Mouse (Mus musculus): ENCODE measurements around the gene Fxyd5.

Fxyd5 gene

GRCm38 (mm10) chr7:31042431-31042910, at the start of gene Fxyd5:
Fxyd5 (minus strand) TSS chr7:31042481.
- CTCF ChIA-PET, result interaction anchor here (1.5 to 1.9 kb wide), 2 partner anchors 9 to 10 kb away, joined by 4 to 6 read pairs; partner anchors contain the start of gene Fxyd7

DNA sequence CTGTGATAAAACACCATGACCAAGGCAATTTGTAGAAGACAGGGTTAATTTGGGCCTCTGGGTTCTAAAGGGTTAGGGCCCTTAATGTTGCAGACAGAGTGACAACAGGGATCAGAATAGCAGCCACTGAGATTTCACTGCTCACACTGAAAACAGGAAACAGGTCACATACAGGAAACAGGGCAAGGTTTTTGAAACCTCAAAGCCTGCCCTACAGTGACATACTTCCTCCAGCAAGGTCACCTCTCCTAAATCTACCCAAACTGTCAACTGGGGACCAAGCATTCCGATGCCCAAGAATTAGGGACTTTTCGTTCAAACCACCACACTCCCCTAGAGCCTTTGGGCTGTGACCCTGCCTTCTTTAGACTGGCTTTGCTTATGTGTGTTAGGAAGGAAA, 47.4 kb upstream of the Fxyd5 start:
- CTCF ChIA-PET, result interaction anchor here (0.7 kb wide), 1 partner anchor 268 kb away, joined by 3 read pairs; no protein-coding TSS in a partner anchor

DNA sequence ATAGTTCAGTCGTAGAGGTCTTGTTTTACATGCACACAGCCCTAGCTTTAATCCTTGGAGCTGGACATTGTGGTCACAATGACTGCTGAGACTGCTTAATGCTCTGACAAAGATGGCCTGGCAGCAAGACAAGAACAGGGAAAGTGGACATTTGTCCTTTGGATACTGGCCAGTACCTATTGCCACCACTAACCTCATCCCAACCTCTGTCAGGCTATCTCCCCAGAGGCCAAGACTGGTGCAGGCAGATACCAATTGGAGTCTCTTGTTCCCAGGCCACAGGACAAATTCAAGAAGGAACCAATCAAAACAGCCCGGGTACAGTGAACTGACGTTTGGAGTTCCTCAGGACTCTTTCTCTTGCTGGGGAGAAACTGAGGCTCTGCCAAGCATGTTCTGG, 45.9 kb upstream of the Fxyd5 start:
- CTCF ChIA-PET, result no interaction called here

GRCm38 (mm10) chr7:31087262-31087661, 45.0 kb upstream of the Fxyd5 start:
- CTCF ChIA-PET, result no interaction called here

DNA sequence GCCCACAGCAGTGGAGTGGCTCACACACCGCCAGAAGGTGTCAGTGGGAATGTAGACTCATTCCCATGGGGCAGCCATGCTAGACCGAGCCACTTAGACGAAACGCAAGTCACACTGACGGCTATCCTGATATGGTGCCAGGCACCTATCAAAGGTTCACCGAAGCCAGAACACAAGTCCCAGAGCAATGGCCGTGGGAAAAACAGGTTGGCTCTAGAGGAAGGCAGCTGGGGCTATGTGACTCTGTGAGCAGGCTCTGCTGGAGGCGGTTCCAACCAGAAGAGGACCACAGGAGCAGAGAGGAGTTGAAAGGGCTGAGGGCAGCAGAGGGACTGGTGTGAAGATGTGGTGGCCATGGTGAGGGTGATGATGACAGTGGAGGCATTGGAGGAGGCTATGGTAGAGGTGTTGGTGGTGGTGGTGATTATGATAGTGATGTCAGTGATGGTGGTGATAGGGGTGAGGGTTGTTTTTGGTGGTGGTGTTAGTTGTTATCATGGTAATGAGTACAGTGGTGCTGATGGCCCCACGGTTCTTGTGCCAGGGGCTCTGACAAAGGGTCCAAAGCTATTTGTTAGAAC, 44.0 kb upstream of the Fxyd5 start:
- CTCF ChIA-PET, result interaction anchor here (0.5 kb wide), 1 partner anchor 33 kb away, joined by 4 read pairs; no protein-coding TSS in a partner anchor

- CTCF ChIA-PET, result no interaction called here
Measured at GRCm38 (mm10) chr7:31085171-31085570, 42.9 kb upstream of the Fxyd5 start.

GRCm38 (mm10) chr7:31084140-31084539, 41.9 kb upstream of the Fxyd5 start:
- CTCF ChIA-PET, result no interaction called here

DNA sequence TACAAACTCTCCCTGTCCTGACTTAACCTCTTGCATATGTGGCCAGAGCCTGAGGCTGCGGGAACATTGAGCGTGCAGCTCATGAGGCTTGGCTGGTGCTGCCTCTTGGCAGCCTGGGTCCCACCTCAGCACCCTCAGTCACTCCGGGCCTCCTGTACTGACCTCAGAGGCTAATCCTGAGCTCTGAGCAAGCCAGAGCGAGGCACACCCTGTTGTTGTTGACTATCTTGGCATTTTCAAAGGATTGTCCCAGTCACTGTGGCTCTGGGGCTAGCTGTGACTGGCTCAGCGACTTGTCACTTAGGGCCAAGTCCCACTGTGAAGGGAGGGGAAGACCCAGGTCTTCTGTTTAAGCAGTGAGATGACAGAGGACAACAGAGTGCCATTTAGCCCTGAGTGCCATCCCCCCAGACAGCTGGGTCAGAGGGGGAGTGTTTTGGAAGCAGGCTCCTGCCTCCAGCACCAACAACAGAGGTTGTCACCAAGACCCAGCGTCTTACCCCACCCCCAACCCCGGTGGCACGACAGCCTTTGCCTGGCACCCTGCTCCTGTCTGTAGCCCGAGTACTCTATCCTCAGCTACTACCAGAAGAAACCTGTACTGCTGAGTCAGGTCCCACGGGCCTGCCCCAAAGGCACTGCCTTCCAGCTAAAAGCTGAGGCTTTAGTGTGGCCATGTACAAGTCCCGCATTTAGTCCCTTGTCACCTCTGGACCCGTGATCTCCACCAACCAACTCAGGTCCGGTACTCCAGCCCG, 40.7 kb upstream of the Fxyd5 start:
- CTCF ChIA-PET, result interaction anchor here (0.6 kb wide), 1 partner anchor 15 kb away, joined by 3 read pairs; no protein-coding TSS in a partner anchor

DNA sequence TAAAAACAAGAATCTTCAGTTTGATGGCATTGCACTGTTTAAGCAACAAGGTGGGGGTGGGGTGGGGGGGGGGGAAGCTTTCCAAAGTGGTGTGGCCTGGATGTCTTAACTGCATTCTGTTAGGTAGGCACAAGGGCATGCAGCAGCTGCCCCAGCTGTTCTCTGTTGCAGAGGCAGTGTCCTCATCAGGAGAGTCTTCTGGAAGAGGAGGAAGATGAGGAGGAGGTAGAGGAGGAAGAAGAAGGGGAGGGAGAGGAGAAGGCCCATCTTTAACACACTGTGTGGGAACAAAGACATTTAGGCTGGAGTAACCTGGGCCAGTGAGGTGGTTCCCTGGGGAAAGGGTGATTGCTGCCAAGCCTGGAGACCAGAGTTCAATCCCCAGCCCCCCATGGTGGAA, 39.8 kb upstream of the Fxyd5 start:
- CTCF ChIA-PET, result no interaction called here

DNA sequence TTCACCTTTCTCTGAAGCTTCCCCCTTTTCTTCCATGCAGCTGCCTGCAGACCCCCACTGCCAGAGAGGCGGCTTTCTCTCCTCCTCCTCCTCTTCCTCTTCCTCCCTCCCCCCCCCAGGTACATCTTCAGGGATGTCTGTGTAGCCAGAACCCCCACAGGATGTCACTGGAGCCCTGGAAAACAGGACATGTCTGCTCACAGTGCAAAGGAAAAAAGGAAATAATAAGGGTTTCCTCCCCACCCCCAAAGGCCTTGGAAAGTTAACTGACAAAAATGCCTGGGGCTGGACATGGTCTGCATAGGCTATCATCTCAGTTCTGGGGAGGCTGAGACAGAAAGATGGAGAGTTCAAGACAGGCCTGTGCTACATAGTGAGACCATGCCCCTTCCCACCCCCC, 38.8 kb upstream of the Fxyd5 start:
- CTCF ChIA-PET, result interaction anchor here (0.6 kb wide), 1 partner anchor 90 kb away, joined by 3 read pairs; no protein-coding TSS in a partner anchor

DNA sequence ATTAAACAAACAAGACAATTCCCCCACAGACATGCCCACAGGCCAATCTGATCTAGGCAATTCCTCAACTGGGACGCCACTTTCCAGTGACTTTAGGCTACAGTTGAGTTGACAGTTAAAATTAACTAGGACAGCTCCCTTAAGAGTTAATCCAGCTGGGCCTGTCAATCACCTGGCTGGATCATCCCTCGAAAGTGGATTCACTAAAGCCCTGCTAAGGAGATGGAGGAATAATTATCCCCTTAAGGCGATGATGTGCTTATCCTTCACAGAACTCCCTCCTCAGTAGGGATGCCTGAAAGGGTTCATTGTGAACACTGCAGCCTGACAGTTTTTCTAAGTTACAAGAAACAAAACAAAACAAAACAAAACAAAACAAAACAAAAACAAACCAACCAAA, 38.3 kb upstream of the Fxyd5 start:
- CTCF ChIA-PET, result interaction anchor here (0.6 kb wide), 1 partner anchor 90 kb away, joined by 3 read pairs; no protein-coding TSS in a partner anchor

GRCm38 (mm10) chr7:31079670-31080069, 37.4 kb upstream of the Fxyd5 start:
- CTCF ChIA-PET, result no interaction called here

DNA sequence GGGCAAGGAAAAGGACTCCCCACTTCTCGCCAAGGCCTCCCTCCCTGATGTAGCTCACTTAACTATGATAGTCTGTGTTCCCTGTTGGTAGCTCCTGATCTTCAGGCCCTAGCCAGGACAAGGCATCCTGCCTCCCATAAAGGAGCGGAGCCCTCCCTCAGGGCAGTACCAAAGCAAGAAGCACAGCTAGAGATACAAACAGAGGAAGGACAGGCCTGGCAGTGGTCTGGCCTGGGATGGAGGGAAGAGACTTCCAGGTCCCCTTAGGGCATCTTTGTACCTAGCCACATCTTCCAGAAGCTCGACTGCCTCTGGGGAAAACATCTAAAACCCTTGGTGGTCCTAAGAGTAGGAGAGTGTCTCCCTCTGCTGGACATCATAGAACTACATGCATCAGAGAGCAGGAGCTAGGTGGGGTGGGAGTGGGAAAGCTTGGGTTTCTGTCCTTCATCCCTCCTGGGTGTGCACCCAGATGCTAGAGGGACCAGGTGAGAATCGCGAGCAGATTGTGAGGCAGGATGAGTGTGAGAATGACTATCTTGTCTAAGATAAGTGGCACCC, 35.7 kb upstream of the Fxyd5 start:
- CTCF ChIA-PET, result interaction anchor here (0.5 to 1.0 kb wide), 2 partner anchors 18 to 46 kb away, joined by 3 to 10 read pairs; no protein-coding TSS in a partner anchor

DNA sequence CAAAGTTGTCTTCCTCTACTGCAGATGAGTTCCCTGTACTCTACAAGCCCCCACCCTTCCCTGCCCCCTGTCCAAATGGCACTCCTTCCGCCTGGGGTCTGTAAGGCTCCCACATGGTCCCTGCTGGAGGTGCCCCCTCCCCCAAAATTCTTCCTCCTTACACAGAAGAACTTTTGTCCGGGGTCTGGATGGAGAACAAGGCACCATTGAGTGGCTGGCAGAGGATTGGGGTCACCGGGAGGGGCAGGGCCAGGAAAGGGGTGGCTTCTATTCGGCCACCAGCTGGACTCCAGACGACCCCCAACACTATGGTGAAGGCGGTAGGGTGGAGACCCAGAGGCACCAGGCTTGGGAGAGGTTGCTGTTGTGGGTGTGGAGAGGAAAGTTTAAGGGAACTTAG, 35.2 kb upstream of the Fxyd5 start:
- CTCF ChIA-PET, result interaction anchor here (0.5 to 1.0 kb wide), 3 partner anchors 17 to 891 kb away, joined by 3 to 10 read pairs (median 5); no protein-coding TSS in a partner anchor

DNA sequence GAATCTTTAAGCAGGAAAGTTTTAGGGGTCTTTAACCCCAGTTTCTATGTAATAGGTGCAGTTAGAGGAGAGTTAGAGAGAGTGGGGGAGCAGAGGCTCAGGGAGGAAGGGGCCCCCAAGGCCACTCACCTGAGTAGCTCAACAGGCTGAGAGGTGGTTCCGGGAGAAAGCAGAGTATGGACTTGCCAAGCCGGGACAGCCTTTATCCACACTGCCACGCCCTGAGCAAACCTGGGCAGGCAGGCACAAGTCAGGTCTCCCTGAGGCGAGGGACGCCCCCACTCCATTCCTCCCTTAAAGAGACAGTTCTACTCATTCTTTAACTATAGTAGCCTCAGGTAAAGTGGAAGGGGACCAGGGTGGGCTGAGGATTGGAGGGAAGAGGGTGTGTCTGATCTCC, 34.2 kb upstream of the Fxyd5 start, which contains the start of gene Fxyd3:
Fxyd3 (minus strand) TSS at position 213 of the 400 bp plus-strand sequence.
- CTCF ChIA-PET, result no interaction called here

DNA sequence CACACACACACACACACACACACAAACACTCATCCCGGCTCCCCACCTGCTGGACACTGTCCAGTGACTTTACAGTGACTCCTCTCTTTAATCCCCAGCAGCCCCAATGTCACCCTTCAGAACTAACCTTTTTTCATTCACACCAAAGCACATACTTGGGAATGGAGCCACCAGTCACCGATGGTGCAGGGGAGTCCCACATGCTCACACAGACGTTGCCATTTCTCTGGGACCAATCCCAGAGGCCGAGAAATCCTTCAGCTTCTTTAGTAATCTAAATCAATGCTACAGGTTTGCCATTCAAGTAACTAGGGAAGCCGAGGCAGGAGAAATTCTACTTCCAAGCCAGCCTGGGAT, 32.4 kb upstream of the Fxyd5 start:
- CTCF ChIA-PET, result no interaction called here

DNA sequence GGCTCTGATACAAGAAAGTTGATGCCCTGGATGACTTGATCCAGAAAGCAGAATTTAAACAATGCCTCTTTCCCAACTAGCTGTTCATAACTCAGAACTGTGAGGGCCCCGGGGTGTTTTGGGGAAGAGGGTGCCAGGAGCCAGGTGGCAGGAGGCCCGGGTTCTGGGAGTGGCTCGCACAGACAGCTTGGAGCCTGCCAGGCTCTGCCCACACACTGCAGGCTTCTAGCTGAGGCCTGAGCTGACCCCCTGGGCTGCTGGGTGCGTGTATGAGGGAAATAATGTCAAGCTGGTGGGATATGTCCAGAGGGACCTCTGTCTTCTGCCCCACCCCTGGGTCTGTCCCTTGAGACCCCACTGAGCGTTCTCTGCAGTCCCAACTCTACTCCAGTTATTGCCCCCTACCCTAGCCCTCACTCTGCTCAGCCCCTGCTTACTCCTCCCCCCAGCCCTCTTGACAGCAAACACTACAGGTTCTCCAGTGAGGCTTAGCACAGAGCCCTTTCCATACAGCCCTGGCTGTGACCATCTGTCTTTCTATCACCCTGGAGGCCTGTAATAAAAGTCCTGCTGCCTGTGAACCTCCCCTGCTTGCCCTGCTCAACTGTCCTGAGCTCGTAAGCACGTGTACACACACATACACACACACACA, 31.9 kb upstream of the Fxyd5 start:
- CTCF ChIA-PET, result interaction anchor here (0.5 kb wide), 1 partner anchor 260 kb away, joined by 4 read pairs; no protein-coding TSS in a partner anchor

DNA sequence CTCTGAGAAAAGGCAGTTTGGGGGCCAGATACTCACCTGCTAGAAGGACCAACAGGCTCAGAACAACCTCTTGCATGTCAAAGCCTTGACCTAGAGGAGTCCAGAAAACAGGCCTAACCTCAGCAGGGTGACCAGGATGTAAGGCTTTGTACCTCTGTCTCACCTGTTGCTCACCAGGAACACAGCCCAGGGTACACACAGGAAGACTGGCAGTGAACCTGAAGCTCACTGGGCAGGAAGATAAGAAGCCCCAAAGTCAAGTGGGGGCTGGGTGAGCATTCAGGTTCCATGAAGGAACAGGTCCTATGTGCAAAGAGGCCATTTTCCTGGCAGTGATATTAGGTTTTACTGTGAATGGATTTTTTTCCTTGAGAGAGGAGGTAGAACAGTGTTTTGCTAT, 31.3 kb upstream of the Fxyd5 start:
- CTCF ChIA-PET, result no interaction called here

DNA sequence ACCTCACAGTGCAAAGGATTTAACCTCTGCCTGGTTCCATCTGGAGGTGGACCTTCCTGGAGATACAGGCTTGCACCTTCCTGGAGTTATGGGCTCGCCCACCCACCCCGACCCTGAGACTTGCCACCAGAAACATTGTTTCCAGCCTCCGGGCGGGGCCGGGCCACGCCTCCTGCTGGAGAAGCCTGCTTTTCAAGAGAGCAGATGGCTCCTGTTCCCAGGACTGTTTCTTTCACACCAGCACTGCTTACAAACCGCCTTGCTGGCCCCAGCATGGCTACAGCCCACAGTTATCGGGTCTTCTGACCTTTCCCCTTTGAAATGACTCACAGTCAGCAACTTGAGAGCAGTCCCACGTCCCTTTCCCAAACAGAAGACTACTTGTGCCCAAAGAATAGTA, 30.0 kb upstream of the Fxyd5 start:
- CTCF ChIA-PET, result no interaction called here

- CTCF ChIA-PET, result no interaction called here
Measured at GRCm38 (mm10) chr7:31070324-31070723, 28.0 kb upstream of the Fxyd5 start.

- CTCF ChIA-PET, result no interaction called here
Measured at GRCm38 (mm10) chr7:31069491-31069890, 27.2 kb upstream of the Fxyd5 start.

- CTCF ChIA-PET, result interaction anchor here (0.7 kb wide), 1 partner anchor 16 kb away, joined by 3 read pairs; no protein-coding TSS in a partner anchor
Measured at GRCm38 (mm10) chr7:31067836-31068235, 25.6 kb upstream of the Fxyd5 start.

Measured in spleen, embryonic (tissue).